Mouse (Mus musculus) testis, postnatal 10 days (tissue): ENCODE data around the gene Nfatc2.

Source experiments
- DNase-seq: peaks from one replicate; pipeline ENCODE4 v3.0.0; 2021; ENCODE audit warnings: low spot score

Nfatc2 gene

GRCm38 (mm10) chr2:168532061-168532833 lies 69.2 kb downstream of the Nfatc2 start:
- DNase-seq = no peak

DNA sequence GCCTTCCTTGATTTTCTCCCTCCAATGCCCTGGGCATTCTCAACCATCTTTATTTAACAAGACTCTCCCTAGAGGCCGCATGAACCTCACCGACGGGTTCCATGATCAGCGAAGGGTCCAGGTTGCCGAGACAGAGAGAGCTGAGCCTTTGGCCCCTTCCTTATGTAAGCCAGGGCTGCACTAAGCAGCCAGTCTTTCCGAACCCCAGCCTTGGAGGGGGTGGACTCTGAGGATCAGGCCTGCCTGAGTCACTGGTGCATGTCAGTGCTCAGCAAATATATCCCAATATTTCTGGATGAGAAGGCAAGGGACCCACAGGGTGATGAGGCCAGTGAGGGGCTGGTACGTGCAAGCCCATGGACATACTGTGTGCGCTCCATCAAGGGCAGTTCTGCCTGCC lies 72.9 kb downstream of the Nfatc2 start:
- DNase-seq = no peak

DNA sequence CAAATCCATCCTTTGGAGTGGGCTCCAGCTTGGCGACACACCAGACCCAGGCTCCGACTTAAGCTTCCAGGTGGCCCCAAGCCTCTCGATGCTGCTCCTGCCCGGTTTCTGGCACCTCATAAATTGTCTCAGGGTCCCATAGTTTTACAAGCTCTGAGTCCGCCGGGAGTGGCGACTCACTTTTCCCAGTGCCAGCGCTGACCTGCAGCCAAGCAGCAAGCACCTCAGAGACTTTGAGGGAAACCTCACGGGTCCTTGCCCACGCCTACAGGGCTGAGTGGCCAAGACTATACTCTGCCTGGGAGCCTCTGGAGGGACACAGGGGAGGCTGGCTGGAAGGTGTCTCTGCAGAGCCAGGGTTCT lies 74.0 kb downstream of the Nfatc2 start:
- no peak for DNase-seq

DNA sequence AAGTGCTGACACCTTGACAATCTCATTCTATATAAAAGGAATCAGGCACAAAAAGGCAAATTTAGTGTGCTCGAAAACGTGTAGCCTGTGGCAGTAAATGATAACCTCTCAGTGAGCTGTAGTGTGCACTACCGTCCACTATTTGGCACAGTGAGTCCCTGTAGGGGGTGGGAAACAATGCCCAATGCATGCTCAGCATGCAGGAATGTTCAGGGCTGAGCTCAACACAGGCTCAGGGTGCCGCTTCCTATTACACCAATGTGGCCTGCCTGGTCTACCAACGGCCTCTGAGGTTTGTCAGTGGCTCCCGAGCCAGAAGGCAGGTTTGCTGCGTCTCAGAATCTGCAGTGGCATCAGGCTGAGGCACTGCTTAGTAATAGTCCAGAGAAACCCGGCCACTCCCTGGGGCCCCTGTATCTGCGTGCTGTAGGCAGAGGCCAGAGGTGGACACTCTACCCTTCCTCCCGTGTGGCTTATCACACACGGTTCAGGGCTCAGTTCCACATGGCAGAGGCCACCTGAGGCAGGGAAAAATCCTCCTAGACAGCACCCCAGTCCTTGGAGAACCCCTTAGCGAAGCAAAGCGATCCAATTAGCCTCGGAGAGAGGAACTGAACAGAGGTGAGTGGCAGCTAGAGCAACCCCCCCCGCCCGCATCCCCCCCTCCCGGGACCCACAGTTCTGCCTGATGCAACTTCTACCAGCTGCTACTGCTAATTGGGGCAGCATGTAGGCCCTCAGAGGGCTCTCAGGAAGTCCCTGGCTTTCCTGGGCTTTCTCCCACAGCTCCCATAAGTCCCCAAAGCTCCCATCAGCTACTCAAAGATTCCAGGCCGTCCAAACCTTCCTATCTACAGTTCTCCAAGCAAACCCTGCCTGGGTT lies 74.7 kb downstream of the Nfatc2 start:
- no peak for DNase-seq

DNA sequence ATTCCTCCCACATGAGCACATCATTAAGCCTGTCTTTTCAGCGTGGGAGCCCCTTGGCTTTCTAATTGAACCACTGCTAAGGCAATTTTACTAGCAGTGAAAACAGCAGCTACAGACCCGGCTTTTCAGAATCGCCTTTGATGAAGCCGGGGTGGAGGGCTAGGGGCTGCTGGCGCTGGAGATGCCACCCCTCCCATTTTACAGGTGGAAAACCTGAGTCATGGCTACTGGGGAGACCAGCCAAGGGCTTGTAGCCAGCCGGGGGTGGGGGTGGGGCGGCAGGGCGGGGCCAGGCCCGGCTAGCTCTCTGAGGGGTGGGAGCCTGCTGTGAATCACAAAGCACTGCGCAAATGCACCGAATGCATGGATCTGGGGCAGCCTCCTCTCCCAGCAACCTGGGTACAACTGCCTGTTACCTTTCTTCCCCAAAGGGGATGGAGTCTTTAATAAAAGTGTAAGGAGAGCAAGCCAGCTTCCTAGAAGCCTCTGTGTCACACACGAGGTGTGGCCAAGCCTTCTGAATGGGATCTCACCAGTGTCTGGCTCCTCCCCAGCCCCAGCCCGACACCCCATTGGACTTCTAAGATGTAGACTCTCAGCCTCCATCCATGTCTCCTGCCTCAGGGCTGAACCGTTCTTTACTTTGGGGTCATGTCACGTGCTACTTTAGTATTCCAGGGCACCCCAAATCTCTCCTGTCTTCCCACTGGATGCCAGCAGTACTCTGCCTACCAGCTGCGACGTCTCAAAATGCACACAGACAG lies 75.9 kb downstream of the Nfatc2 start:
- no peak for DNase-seq

DNA sequence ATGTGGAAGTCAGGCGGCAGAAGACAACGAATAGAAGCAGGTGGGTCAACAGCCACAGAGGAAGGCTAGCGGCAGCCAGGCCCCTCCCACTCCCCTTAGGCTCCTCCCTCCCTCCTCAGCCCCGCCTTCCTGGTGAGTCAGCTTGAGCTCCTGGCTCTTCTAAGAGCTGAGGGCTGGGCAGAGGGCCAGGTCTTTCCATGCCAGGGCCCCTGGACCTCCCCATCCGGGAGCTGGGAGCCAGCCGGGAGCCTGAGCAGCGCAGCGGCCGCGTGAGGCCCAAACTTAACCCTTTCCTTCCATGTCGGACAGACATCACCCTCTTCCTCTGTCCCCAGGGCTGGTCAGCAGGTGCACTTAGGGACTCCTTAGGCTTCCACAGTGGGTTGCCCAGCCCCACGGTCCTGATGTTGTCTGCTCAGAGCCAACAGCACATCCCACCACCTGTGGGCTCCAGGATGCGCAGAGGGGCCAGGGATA lies 76.5 kb downstream of the Nfatc2 start:
- DNase-seq = peak; percentile 96

- no peak for DNase-seq
Observed at GRCm38 (mm10) chr2:168522247-168522646, 79.2 kb downstream of the Nfatc2 start.

DNA sequence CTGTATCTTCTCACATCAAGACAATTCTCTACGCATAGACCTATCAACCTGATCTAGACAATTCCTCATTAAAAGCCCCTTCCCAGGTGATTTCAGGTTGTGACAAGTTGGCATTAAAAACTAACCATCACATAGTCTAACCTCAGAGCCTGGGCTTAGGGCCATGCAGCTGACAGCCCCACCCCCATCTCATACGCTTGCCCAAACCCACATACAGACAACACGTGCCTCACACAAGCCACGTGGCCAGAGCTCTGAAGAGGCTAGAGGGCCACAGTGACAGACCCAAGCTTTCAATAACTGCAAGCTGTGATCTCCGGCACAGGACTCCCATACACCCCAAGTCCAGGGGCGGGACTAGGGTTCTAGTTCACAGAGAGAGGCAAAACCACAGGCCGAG lies 80.7 kb downstream of the Nfatc2 start:
- DNase-seq = no peak

GRCm38 (mm10) chr2:168519589-168519988 lies 81.9 kb downstream of the Nfatc2 start:
- DNase-seq = no peak

GRCm38 (mm10) chr2:168518256-168518659 lies 83.2 kb downstream of the Nfatc2 start:
- DNase-seq = peak; percentile 75

GRCm38 (mm10) chr2:168517774-168518173 lies 83.7 kb downstream of the Nfatc2 start:
- DNase-seq = no peak

GRCm38 (mm10) chr2:168516717-168517116 lies 84.7 kb downstream of the Nfatc2 start:
- DNase-seq = no peak

- no peak for DNase-seq
Observed at GRCm38 (mm10) chr2:168515466-168515865, 86.0 kb downstream of the Nfatc2 start.

- no peak for DNase-seq
Observed at GRCm38 (mm10) chr2:168514131-168514530, 87.3 kb downstream of the Nfatc2 start.

- DNase-seq = no peak
Observed at GRCm38 (mm10) chr2:168511529-168511928, 89.9 kb downstream of the Nfatc2 start.

GRCm38 (mm10) chr2:168508469-168509198 lies 92.8 kb downstream of the Nfatc2 start:
- DNase-seq = no peak

DNA sequence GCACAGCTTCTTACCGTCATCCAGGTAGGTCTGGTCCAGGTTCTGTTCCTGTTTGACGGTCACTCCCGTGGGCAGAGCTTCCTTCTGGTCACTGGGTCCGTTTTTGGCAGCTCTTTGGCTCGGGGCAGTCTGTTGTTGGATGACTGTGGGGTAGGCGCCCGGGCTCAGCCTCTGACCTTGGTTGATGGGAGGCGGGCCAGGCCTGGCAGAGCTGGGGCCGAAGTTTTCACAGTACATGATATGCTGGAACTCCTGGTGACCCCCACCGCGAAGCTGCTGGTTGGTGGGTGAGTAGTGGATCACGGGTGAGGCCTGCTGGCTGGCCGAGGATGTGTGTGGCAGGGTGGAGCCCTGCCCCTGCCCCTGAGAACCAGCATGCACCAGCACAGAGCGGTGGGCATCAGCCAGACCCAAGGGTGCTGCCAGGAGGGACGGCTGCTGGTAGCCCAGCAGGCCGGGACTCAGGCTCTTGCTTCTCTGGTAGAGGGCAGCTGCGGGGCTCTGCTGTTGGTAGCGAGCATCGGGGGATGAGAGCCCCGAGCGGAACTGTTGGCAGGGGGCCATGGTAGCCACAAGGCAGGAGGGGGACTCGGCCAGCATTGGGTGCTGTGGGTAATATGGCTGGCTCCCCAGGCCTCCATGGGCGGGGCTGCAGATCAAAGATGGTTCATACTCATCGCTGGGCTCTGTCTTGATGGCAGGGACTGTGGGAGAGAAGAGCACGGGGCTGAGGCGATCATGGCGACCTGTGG lies 96.8 kb downstream of the Nfatc2 start:
- peak; percentile 67 for DNase-seq

GRCm38 (mm10) chr2:168503735-168504134 lies 97.7 kb downstream of the Nfatc2 start:
- DNase-seq = no peak

DNA sequence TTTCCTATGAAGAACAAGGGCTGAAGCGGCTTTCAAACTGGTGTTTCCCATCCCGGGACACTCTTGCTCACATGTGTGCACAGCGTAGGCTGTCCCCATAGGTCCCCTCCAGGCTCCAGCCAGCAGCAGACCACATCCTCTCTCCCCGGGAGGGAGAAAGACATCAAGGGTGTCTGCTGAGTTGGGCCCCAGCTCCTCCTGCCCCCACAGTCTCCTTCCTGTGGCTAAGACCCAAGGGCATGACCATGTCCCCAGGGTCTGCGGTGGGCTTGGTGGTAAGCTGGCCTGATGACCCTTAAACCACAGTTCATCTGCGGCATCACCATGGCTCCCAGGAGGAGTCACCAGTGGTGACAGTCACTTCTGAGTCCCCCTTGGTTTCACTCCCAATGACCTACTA lies 100.7 kb downstream of the Nfatc2 start:
- no peak for DNase-seq

DNA sequence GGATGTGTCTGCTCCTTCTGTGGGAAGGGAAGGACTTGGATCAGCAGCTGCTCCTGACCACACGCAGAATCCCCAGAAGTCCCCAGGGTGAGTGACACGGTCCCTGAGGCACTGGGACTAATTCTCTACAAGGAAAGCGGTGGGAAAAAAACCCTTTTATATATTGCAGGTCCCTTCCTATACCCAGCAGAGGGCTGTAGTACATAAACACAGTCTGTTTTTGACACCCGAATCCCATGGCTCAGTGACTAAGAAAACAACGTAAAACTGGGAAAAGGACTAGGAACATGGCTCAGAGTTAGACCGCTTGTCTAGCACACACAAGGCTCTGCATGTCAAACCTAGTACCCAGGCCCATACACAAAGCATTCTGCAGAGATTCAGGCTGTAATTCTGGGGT lies 101.2 kb downstream of the Nfatc2 start:
- DNase-seq = no peak

DNA sequence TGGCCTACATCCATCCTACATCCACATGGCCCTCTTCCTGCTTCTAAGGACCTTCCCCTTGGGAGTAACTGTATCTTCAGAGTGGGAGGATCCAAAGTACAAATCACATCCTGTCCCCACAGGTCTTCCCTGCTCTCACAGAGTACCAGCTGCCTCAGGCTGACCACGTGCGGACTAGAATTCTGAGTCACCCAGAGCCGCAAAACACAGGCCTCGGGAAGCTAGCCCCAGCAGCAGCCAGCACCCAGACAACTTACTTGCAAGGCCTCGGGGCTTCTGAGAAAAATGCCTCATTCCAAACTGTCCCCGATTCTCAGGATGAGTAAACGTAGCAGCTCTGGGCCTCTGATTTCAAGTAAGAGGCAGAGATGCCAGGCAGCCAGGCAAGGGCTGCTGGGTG lies 109.7 kb downstream of the Nfatc2 start:
- no peak for DNase-seq
